Mouse (Mus musculus) bone marrow, adult 2 months (tissue): ENCODE data around the gene Fsd2.

Experiments
- CTCF ChIP-seq: fragments of 200-500 bp; IDR thresholded peaks from 2 replicates; pipeline ENCODE4 v1.5.1; 2011; ENCODE audit warnings: low read length, control low read depth; ENCODE audit not compliant: control insufficient read depth, insufficient read depth
- POLR2A ChIP-seq: fragments of 200-500 bp; IDR thresholded peaks from 2 replicates; pipeline ENCODE4 v1.6.1; 2011; ENCODE audit warnings: low read depth, mild to moderate bottlenecking, control low read depth, low read length, borderline replicate concordance; ENCODE audit not compliant: control insufficient read depth

DNA sequence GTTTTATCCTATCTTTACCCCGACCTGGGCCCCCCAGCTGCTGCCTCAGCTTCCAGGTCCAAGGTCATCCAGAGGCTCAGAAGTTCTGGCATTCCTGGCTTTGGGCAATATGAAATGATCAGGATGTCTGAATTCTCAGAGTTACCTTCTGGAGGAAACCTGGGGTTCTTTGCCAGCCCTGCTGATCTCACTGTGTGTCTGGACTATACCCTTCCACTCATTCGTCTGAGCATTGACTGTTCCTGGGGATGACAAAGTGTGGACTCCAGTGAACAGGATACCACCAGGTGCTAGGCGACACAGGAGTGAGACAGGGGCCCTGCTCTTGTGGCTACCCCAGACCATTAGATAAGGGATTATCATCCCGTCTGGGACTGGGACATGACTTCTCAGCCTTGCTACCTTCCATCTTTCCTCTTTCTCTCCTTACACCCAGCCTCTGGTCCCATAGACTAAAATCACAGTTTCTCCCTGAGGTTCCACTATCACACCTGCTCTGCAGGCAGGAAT is 3.2 kb downstream of the Fsd2 start:
- TF ChIP-seq CTCF (no peak), POLR2A (no peak)
